Comparison of ENCODE assay signal across 8 mouse cellular contexts in the genomic region with DNA sequence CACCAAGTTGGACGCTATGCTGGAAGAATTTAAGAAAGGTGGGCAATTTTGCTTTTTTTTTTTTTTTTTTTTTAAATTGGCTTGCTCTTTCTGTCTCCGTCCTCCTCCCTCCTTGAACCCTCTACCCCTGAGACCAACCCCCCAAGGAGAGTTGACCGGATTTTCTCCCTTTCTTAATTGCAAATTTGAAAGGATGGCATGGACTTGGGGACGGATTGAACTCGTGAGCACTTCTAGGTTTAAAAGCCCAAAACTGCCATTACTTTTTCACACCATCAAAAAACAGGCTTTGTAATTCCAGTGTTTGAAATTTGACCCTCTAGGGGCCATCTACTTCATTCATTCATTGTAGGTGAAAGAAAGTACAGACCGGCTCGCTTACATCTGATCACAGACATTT. TPM values are rescaled to one million over a fixed set of nuclear protein-coding genes. Genes with fewer than 3 reads are reported as not detected.
DNase-seq lines count a peak whose midpoint lies in the region; ATAC-seq and TF ChIP-seq lines count a peak whose summit lies in the region.

No protein-coding gene starts in this region.

- no peaks in the 10 kb centered on the region for H3K27me3 ChIP-seq in cerebellum, adult 2 months (ENCODE audit: control insufficient read depth, insufficient read depth, low read length)
- H3K27me3 ChIP-seq in lung, embryonic 14.5 days (ENCODE audit: insufficient read depth, low read length): peaks cover 24% of the 10 kb centered on the region; the same call in 1 of the 2 replicates
- peaks cover 13% of the 10 kb centered on the region; the same call in 1 of the 2 replicates for H3K27me3 ChIP-seq in limb, embryonic 11.5 days (ENCODE audit: control insufficient read depth, insufficient read depth, low read length)

- peak overlapping the region; percentile 100 for H3K4me2 ChIP-seq in lung, embryonic 14.5 days
- peak overlapping the region; percentile 77; the same call in 1 of the 2 replicates for H3K4me2 ChIP-seq in limb, embryonic 11.5 days (ENCODE audit: low read depth, severe bottlenecking)

- no peak for ATAC-seq in lung, embryonic 14.5 days (ENCODE audit: insufficient read depth)
- no peak for ATAC-seq in limb, embryonic 11.5 days (ENCODE audit: insufficient number of reproducible peaks, low FRiP score, low TSS enrichment, low read depth)

- DNase-seq in cerebellum, adult 2 months: peak in 1 of 2 experiments; percentile 60
- no peak for DNase-seq in cerebellum, adult 11 months
- DNase-seq in lung, embryonic 14.5 days: no peak
- no peak for DNase-seq in lung, postnatal 25 days (ENCODE audit: low spot score)
- DNase-seq in limb, embryonic 11.5 days (ENCODE audit: low spot score): no peak
- DNase-seq in retina, postnatal 1 day: peak; percentile 39
- DNase-seq in adrenal gland, adult 2 months: no peak
- no peak for DNase-seq in thymus, postnatal 14 days

- no peaks in the 10 kb centered on the region for H3K4me1 ChIP-seq in cerebellum, adult 2 months (ENCODE audit: control insufficient read depth, insufficient read depth, low read length)
- H3K4me1 ChIP-seq in lung, embryonic 14.5 days (ENCODE audit: insufficient read depth): peaks cover 6% of the 10 kb centered on the region; the same call in 1 of the 2 replicates
- H3K4me1 ChIP-seq in limb, embryonic 11.5 days (ENCODE audit: control insufficient read depth, insufficient read depth, low read length): peaks cover 5% of the 10 kb centered on the region; the same call in 1 of the 2 replicates

- TF ChIP-seq POLR2A in cerebellum, adult 2 months (IDR thresholded peaks at IDR 0.05; ENCODE audit: borderline replicate concordance, insufficient read depth, low read length): 0 out of 2 replicates have a peak, but pooled peaks have one; percentile 5

- no peak overlapping the region for H3K9ac ChIP-seq in lung, embryonic 14.5 days
- no peak overlapping the region for H3K9ac ChIP-seq in limb, embryonic 11.5 days (ENCODE audit: low read length)

- TF ChIP-seq CTCF in cerebellum, adult 2 months (IDR thresholded peaks at IDR 0.05; ENCODE audit: borderline replicate concordance, insufficient read depth, low read depth, low read length): no peak
- no peak for TF ChIP-seq CTCF in lung, embryonic 14.5 days (IDR thresholded peaks at IDR 0.05; ENCODE audit: low read depth)

- H3K9me3 ChIP-seq in lung, embryonic 14.5 days (ENCODE audit: low read depth, low read length): no peaks in the 10 kb centered on the region
- H3K9me3 ChIP-seq in limb, embryonic 11.5 days (ENCODE audit: control insufficient read depth, low read length): no peaks in the 10 kb centered on the region

- H3K27ac ChIP-seq in cerebellum, adult 2 months (ENCODE audit: insufficient read depth, low read length): peak overlapping the region; percentile 80; the same call in 1 of the 2 replicates
- no peak overlapping the region for H3K27ac ChIP-seq in lung, embryonic 14.5 days (ENCODE audit: low read depth)
- H3K27ac ChIP-seq in limb, embryonic 11.5 days (replicated peaks; ENCODE audit: low read depth, low read length): no peak overlapping the region

- WGBS in cerebellum, adult 2 months: 5% methylated on average over 7 of the region's 7 CpGs
- WGBS in lung, embryonic 14.5 days: 20% methylated on average over 7 of the region's 7 CpGs
- 6% methylated on average over 7 of the region's 7 CpGs for WGBS in limb, embryonic 11.5 days

- peak overlapping the region; percentile 73 for H3K4me3 ChIP-seq in cerebellum, adult 2 months (replicated peaks; ENCODE audit: insufficient read depth, low read depth, low read length)
- peak overlapping the region; percentile 90 for H3K4me3 ChIP-seq in lung, embryonic 14.5 days (ENCODE audit: low read depth, low read length)
- H3K4me3 ChIP-seq in limb, embryonic 11.5 days (ENCODE audit: low read depth, low read length): no peak overlapping the region

- no peaks in the 10 kb centered on the region for H3K36me3 ChIP-seq in lung, embryonic 14.5 days (ENCODE audit: insufficient read depth)
- H3K36me3 ChIP-seq in limb, embryonic 11.5 days (ENCODE audit: control insufficient read depth, insufficient read depth, low read length): no peaks in the 10 kb centered on the region; the same call in 1 of the 2 replicates

RNA-seq across cellular contexts. Expression of a gene that starts 2.0 kb away (rescaled TPM):
- polyA plus RNA-seq in cerebellum, adult 2 months (2012; rRNA removed): 31.2 and 31.4 TPM in 2 replicates
- 3.8 and 3.9 TPM in 2 replicates for polyA plus RNA-seq in lung, embryonic 14.5 days (2014; fragmentation: Nextera tagmentation; extraction: Ambion mirVana)
- polyA plus RNA-seq in limb, embryonic 11.5 days (2014; fragmentation: Nextera tagmentation; extraction: Ambion mirVana): 2.4 and 2.5 TPM in 2 replicates
- total RNA-seq in adrenal gland, adult 2 months (2021): 10 to 100 TPM; 33.4 to 40.7 TPM
- 34.9 and 49.2 TPM in 2 replicates for polyA plus RNA-seq in adrenal gland, adult 2 months (2012; rRNA removed)

RNA-seq across cellular contexts. Expression of a gene that starts 56.1 kb away (rescaled TPM):
- 16.5 and 16.8 TPM in 2 replicates for polyA plus RNA-seq in cerebellum, adult 2 months (2012; rRNA removed)
- polyA plus RNA-seq in lung, embryonic 14.5 days (2014; fragmentation: Nextera tagmentation; extraction: Ambion mirVana): 28.5 and 29.2 TPM in 2 replicates
- 34.2 and 37.3 TPM in 2 replicates for polyA plus RNA-seq in limb, embryonic 11.5 days (2014; fragmentation: Nextera tagmentation; extraction: Ambion mirVana)
- total RNA-seq in adrenal gland, adult 2 months (2021): 10 to 100 TPM; 89.0 to 94.8 TPM
- polyA plus RNA-seq in adrenal gland, adult 2 months (2012; rRNA removed): 11.3 and 14.3 TPM in 2 replicates
